Mouse (Mus musculus) activated CD4-positive, CD25-positive, alpha-beta regulatory T cell, adult 4 months (primary cell): ENCODE measurements around the gene Cars2. TPM values are rescaled to one million over a fixed set of nuclear protein-coding genes. Genes with fewer than 3 reads are reported as not detected.
"Not testable (repeated sequence)": the region's sequence is repeated elsewhere in the genome, so short reads cannot be mapped to it uniquely, and the experiment has no call there.

ENCODE experiments used
- ATAC-seq: one replicate; pipeline ENCODE4 v1.8.0; 2017
- polyA plus RNA-seq, 2 experiments: library from polyadenylated mRNA; unstranded; fragments of 100-300 nt; shearing (Covaris generic); gene quantifications; one replicate each; pipeline ENCODE4 v1.2.1; 2017

The Cars2 gene
- polyA plus RNA-seq, 2 experiments from 2014 or later, result 11.2 to 15.7 TPM

DNA sequence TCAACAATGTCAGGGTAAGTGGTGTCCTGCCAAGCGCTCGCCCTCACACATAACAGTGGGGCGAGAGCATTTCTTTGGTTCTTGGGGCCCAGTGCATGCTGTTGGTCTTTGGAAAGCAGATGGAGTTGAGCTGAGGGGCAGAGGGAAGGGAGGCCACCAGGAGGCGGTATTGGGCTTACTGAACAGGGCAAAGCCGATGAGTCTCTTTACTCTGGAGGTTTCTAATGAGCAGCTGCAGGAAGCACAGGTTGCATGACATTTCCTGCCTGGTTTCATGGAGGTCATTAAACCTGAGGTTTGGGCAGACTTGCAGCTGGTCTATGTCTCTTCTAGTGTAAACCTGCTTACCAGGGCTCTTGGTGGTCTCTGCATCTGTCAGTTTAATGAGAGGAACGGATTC, 43.8 kb downstream of the Cars2 start:
- no peak for ATAC-seq

DNA sequence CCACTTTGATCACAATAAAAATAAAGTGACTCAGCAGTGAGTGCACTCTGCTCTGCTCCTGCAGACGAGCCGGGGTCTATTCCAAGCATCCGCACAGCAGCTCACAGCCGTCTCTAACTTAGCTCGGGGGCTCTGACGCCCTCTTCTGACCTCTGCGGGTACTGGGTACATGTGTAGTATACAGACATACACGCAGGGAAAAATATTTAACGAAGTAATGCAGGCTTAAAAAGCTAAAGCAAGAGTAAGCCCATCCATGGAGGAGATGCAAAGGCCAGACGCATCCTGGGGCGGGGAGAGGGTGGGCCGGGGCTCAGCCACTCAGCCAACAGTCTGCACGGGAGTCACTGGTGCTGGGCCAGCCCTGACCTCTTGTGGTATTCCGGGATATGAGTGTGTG, 44.5 kb downstream of the Cars2 start:
- ATAC-seq, result no peak

DNA sequence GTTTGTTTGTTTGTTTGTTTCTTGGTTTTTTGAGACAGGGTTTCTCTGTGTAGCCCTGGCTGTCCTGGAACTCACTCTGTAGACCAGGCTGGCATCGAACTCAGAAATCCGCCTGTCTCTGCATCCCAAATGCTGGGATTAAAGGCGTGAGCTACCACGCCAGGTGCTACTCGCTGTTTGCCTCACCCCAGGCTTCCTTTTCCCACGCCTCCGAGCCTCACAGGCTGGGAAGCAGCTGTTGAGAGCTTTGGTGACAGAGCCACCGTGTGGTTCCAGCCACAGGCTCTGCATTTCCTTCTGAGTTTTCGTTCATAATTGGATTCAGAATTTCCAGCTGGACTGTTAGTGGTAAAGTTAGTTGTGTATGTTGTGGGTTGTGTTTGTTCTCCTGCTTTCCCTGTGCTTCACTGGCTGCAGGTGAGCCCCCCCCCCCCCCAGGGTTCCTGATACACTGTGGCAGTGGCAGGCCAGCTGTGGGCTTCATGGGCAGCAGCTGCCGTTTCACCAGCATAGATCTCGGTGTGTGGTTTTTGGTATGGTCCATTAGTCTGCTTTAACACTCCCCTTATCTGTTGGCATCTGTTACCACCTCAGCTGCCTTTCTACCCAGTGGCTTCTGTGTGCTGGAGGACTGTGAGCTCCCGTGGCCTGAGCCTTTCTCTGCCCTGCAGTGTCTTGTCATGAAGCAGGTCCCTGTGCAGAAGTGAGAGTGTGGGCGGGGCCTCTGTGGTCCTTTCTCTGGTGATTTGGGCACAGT, 46.9 kb downstream of the Cars2 start:
- ATAC-seq, result no peak

DNA sequence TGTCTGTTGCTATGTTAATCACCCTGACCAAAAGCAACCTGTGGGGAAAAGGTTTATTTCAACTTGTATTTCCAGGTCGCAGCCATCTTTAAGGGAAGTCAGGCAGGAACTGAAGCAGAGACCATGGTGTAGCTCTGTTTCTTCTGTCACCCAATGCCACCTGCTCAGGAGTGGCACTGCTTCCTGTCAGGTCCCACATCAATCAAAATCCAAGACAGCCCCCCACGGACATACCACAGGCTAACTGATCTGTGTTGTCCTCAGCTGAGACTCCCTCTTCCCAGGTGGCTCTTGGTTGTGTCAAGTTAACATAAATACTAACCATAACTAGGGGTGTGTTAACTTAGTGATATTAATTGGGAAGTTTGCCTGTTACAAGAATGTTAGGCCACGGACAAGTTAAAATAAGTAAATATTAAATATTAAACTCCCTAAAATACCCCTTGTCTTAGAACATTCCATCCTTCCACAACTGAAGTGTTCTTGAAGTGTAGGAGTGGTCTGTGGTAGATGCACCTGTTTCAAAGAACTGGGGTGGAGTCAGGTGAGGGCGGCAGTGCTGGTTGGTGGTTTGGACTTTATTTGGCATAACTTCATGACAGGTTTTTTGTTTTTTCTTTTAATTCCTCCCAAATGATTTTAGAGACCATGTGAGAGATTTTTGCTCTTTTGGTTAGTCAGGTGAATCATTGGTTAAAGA, 51.6 kb downstream of the Cars2 start:
- no peak for ATAC-seq

DNA sequence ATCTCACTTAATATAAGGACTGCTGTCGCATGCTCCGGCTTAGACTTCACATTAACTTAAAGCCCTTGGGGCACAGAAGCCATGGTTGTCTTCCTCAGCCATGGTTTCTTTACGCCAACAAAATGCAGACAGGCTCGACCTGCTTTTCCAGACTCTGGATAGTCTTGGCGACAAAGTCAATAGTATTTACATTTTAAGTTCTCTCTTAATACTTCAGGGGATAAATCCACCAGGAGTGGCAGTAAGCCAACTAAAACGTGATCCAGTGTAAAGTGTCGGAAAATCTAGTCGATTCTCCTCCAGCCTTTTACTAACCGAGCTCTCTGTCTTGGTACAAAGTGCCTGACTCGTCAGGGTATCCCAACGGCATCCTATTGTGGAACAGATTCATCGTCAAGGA, 52.3 kb downstream of the Cars2 start:
- no peak for ATAC-seq

DNA sequence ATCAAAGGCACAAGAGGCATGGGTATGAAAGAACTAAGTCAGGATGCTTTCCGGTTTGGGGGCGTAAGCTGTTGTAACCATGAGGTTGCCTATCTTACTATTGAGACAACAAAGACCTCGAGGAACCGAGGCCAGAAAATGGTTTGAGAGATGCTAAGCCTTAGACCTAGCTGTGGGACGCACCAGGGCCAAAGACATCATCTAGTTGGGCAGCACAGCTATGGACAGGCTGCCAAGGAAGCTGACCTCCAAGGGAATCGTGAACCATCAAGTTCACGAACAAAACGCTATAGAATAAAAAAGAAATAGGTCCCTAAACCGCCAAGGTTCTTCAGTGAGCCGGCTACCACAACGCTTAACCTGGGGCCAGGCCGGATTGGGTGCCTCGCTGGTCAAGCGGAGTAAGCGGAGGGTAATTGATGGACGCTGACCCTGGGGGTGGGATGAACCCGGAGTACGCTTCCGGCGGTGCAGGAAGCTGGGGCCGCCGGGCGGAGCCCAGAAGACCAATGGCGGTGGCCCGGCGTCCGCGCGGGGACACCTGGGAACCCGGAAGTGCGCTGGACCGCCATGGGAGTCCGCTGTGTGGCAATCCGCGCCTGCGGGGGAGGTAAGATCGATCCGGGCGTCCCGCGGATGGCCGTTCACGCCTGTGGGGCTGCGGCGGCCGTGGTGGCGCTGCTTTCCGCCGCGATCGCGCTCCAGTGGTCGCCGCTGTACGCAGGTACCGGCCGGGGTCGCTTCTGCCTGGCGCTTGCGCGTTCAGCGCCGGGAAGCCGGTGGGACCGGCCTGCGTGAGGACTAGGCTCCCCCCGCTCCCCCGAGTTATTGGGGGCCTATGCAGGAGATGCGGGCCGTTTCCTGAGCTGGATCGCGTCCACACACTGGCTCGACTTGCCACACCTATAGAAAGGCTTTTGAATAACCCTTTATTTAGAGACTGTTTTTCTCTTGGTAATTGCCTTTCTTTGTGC, 53.3 kb downstream of the Cars2 start, which contains the start of gene Naxd:
Naxd (plus strand) TSS at position 490 of the 974 bp plus-strand sequence.
- peak; percentile 99 for ATAC-seq

DNA sequence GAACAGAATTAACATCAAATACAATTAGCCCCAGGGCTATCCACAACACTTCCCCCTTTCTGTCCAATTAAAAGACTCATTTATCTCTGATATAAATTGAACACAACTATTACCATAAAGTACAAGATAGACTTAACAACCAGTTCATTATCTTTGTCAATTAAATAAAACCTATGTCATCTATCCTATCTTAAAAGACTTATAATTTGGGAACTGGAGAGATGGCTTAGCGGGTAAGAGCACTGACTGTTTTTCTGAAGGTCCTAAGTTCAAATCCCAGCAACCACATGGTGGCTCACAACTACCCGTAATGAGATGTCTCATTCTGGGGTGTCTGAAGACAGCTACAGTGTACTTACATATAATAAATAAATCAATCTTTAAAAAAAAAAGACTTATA, 58.2 kb downstream of the Cars2 start:
- not testable (repeated sequence) for ATAC-seq

DNA sequence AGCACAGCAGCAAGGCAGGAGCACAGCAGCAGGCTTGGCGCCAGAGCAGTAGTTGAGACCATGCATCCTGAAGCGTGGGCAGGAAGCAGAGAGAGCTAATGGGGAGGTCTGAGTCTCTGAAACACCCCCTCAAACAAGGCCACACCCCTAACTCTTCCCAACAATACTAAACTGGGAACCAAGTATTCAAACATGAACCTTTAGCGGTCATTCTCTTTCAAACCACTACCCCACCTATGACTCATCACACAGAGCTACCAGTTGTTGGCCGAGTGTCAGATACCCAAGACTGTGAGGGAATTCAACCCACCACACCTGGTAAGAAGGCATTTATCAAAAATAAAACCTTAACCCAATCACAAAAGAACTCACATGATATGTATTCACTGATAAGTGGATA, 63.4 kb downstream of the Cars2 start:
- no peak for ATAC-seq

DNA sequence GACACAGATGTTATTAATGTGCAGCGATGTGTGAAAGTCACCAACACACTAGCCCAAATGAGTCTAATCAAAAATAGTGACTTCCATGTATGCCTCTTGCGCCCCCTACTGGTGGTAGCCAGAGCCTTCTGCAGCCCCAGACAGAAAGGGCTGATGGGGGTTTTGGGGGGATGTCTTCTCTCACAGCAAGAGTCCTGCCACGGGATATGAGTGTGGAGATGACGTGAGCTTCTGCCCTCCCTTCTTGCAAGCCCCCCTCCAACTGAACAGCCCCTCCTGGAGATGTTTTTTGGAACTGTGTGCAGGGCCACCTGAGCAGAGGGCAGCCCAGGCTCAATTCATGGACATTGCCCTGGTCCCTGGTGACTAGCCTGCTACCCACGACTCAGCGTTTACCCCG, 64.4 kb downstream of the Cars2 start:
- peak; percentile 52 for ATAC-seq

DNA sequence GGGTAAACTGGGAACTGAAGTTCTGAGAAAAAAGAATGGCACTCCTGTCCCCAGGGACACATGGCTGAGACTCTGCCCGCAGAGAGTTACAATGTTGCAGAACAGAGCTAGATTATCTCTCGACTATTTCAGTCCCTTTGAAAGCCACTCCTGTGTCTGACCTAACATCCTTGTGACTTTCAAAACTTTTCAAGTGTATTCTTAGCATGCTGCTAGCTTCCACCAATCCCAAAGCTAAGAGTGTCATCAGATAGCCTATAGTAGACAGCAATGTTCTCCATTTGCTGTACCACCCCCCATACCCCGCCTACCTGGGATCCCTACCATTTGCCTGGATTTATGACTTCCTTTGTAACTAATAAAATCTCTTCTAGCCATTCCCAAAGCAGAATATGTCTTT, 68.0 kb downstream of the Cars2 start:
- ATAC-seq, result no peak

DNA sequence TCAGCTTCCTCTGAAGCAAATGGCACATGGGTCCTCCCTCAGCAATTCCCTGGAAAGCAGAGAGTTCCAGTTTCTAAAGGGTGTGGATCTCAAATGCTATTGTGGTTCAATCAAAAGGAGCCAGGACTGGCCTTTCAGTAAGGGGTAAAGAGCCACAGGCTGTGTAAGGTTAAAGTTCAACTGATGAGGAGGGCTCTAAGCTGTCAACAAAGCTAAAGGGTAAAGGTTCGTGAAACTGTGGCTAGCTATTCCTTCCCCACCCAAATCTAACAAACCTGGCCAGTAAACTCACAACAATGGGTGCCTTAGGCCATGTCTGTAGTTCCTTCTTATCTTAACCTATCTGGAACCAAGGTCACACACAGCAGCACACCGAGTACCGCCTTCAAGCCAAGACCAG, 68.7 kb downstream of the Cars2 start:
- no peak for ATAC-seq

DNA sequence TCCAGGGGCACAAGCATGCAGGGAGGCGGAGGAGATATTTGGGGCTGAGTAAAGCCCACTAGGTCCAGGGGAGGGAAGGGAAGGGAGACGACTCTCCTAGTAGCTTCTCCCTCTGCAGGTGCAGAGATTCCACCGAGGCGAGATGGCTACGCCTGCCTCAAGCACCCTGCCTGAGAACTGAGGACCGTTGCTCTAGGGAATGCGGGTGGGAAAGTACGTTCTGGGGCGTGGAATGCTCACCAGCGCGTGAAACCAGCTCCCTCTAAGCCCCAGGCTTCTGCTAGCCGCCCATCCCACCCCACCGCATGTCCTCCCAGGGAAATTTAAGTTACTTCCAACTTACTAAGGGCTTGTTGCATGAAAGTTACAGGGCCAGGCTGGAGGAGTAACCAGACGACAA, 71.0 kb downstream of the Cars2 start:
- ATAC-seq, result no peak

DNA sequence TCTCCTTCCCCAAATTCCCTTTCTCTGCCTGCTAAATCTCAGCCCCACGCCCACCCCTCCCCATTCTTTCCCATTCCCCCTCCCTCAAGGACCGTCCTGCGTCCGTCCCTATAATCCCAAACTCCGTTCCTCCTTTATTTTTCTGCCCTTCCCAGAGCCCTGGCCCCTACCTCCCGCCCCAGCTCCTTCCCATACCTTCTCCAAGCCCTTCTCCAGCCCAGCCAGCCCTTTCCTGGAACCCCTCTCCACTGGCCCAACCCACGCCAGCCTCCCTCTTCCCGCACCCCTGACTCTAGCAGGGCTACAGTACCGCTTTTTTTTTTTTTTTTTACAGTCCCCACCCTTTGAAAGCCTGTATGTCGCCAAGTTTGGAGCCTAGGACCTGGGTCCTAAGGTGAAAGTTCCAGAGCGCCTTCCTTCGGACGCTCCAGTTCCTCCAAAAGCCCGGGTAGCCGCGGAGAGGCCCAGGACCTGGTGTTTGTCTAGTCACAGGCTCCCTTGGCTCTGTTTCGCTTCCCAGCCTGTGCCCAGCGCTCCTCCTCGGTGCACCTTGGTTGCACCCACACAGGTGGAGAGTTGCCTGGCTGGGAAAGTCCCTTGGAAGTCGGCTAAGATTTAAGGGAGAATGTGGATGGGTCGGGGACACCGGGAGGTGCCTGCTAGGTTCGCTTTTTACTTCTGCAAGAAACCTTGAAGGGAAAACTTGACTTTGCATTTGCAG, 71.6 kb downstream of the Cars2 start:
- ATAC-seq, result no peak

DNA sequence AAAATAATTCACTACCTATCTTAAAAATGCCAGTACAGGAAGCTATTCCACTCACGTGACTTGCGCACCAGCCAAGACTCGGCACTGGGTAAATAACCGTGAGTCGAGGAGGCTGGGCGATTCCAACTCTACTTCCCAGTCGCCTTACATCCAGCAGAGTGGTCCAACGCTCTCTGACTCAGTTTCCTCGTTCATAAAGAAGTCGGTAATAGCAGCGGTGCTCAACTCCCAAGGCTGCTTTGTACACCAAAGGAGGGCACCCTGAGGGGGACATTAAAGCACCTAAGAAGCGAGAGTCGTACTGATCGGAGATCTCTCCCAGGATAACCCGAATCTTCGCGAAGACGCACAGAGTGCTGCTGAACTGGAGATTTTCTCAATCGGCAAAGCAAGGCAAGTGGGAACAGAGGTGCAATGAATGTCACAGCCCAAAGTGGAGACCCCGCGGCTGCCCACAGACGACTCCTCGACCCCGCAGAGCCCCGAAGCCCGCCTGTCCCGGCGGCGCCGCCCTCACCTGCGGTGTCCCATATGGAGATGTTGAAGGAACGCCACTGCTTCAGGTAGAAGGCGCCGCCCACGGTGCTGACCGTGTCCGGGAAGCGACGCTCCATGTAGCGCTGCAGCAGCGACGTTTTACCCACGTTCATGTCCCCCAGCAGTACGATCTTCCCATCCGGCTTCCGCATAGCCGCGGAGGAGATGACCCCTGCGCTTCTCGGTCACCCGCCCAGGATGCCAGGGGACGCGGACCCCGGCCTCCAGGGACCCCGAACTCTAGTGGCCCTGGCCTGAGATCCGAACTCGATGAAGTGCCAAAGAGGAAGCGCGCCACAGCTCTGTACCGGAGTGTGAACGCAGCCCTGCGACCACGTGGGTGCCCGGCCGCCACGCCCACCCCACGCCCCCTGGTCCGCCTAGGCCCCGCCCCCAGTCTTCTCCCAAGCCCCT, 72.5 kb downstream of the Cars2 start, which contains the start of gene Rab20:
Rab20 (minus strand) TSS at position 900 of the 951 bp plus-strand sequence.
- ATAC-seq, result peak; percentile 56

DNA sequence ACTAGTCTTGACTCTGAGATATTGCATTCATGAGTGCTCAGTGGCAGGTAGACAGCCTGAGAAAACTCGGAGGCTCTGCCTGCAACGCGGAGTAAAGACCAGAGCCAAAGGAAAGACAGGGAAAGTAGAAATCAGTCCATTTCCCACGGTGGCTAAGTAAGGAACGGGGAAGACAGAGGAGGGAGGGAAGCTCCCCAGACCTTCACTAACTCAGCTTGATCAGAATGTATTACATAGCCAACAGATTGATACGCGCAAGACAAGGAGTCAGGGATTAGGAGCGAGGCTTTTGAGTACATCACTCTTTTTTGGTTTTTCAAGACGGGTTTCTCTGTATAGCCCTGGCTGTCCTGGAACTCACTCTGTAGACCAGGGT, 73.4 kb downstream of the Cars2 start:
- ATAC-seq, result no peak

DNA sequence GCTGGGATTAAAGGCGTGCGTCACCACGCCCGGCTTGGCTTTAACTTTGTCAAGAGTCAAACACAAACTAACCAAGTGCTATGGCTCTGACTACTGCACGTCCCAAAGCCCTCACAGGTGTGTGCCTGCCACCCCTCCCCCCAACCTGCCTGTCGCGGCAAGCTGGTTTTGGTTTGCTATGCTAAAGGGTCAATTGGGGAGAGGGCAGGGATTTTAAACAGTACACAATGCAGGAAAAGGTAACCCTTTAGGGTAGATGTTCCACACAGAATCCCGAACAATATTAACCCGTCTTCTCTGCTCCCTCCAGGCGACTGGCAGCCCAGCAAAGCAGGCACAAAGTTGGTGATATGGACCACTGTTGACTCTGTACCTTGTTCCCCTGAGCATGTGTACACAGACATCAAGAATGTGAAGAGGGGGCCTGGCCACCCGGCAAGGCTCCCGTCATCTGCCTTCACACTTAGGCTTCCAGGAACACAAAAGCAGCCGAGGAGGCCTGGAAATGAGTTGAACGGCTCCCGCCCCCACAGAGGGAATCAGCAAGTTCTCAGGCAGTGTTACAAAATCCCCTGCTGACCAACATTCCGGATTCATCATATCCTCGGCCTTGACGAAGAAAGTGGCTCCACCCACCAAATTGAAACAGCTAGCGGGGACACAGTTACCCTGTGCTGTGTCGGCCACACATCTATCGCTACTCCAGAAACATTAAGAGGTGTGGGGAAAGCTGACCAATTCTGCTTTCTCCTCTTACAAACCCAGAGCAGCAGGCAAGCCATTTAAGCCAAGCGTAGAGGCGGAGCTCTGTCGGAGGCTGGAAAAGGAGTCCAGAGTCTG, 74.0 kb downstream of the Cars2 start:
- peak; percentile 15 for ATAC-seq

DNA sequence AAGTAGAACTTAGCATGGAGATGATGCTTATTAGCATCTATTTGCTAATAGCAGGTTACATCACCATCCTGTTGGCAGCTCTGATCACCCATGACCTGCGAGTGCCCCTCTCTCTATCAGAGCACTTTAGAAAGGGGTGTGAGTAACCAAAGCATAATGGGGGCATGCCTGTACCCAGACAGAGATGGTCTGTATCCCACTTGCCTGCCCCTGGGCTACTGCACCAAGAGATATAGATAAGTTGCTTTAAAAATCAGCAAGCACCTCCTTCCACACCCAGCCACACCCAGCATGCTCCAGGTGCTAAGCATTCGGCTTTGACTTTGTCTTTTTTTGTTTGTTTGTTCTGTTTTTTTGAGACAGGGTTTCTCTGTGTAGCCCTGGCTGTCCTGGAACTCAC, 74.7 kb downstream of the Cars2 start:
- ATAC-seq, result no peak

DNA sequence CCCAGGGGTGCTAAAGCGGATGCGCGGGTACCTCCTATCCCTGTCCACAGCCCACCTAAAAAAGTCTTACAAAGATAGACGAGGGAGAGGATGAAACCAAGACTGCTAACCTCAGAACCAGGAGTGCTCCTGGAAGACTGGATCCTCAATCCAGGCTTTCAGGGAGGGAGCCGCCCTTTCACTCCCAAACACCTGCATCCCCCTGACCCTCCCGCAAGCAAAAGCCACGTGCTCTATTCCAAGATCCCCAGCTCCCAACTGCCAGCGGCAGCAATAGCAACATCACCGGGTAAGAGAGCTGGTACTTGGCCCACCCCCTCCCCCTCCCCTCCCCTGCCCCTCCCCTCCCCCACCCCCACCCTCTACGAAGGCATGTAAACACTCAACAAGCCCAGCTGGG, 75.2 kb downstream of the Cars2 start:
- ATAC-seq, result no peak

DNA sequence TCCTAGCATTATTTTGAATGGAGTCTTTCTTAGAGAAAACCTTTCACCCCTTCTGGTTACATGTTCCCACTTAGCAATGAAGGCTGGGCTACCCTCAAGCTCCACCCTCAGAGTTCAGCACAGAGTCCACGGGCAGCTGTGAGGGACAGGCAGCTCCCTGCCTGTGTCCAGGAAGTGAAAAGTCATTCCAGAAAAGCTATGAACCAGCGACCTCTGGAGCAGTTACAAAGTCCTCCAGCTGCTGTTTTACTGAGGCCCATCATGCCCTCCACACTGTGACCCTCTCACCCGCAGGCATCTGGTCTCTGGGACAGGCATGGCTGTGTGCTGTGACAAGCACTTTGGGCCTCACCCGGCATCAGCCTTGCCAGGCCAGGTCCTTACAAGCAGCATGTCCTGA, 77.5 kb downstream of the Cars2 start:
- ATAC-seq, result no peak

DNA sequence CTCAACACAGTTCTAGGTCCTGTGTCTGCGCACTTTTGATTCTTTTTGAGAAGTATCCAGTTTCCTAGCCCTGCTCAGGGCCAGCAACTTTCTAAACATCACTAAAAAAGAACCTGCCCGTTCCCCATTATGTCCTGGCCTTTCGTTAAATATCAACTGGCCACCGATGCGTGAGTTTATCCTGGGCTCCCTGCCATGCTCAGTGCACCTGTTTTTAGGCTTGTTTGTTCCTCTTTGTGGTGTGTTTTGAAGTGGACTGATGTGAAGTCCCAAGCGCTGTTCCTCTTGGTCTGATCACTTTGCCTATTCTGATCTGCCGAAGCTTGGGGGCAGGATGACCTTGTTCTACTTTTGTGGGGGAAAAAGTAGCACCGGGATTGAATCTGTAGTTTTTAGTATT, 79.3 kb downstream of the Cars2 start:
- ATAC-seq, result no peak
